Mouse (Mus musculus) spleen, adult 18-20 months (tissue): ENCODE measurements around the gene Engase.

Experiments used
- DNase-seq, 2 experiments: peaks; one replicate each; pipeline ENCODE4 v3.0.0; 2022; ENCODE audit warnings: mixed read lengths in 2 of 2

Engase gene

DNA sequence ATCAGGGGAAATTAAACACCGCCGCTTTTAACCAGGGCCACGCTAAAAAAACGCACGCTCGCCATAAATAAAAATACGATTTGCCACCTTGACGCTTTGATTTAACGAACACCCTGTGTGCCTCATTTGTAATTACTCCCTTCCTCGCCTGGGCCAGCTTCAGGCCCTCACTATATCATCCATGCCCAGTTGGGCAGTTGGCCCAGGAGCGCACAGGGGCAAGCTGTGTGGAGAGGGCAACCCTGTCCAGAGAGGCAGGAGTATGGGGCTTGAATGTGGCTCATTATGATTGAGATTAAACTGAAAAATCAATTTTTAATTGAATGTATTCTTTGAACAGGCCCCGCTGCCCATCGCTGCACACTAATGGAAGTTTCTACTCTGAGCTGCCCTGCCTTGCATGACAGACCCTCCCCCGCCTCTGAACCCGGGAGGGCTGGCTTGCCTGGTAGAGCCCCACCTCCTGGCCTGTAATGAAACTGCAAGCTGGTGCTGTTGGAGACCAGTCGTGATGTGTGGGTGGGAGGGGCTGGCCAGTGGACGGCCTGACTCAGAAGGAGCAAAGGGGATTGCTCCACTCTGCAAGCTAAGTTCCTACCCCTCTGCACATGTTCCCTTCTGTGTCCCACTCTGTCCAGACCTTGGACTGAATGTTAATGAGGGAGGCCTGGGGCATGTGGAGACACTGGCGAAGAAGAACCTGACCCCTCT is 57.9 kb downstream of the Engase start:
- no peak for DNase-seq

DNA sequence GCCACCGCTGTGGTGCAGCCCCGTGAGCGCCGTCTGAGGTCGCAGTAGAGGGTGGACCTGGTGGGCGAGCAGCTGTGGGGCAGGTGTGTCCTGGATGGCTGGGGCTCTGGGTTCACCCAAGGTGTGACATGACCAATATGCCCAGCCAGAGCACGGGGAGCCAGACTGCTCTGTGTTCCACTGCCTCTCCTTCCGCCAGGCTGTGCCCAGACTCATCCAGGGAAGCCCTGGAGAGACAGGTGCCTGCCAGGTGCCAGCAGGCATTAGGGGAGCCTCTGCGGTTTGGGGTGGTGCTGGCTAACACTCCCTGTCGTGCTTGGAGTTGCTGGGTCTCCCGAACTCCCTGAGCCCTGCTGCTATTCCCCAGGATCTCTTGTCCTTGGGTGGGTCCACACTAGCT is 61.4 kb downstream of the Engase start:
- no peak for DNase-seq
